Mouse (Mus musculus): ENCODE measurements at regions not wholly inside any gene's neighbourhood (a gene's known extent, or its start where the extent isn't known, plus 50 kb on each side); places are given as distances from the start of the nearest gene placed in this dataset.

DNA sequence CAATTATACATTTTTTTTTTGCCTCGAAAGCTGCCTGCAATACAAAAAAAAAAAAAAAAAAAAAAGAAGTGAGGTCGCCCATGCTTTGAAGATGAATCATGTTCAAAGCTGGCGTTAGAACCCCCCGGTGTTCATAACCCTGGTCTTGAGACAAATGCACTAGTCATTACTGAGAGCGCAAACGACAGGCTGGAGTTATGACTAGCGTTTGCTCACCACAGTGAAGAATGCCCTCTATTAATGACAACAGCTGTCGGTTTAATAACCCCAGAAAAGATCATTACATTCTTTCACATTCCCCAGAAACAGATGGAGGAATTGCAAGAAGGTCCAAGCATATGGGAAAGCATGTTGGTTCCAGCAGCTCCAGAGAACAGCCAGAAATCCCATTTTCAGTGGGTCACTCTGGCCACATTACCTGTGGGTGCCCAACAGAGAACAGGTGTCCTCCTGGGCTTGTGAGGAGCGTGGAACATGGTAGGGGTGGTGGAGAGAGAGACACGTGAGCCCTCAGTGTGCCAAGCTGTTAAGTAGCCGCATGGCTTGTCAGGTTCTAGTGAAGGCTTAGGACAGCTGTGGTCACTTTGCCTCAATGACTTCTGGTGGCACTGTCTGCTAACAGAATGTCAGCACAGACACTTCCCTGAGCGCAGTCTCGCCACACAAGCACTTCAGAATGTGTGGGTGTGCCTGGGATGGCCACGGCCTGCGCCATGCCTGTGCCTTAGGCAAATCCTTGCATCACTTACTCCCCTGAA, 60.4 kb downstream of the Aipl1 start:
- no peak for DNase-seq

DNA sequence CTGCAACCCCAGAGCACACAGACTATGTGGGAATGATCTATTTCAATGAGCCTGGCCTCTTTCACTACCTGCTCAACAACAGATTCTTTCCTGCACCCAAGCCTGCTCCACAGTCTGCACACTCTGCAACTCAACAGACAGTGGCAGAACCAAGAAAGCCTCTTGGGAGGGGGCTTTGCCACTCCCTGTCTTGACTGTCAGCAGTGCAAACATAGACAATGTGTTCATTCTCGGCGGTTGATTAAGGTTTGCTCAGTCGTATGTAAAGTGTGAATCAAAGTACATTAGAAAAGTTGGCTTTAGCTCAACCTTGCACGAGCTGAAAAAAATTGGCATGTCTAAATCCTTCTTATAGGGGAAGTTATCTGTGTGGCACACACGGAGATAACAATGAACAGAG, 66.0 kb downstream of the Aipl1 start:
- DNase-seq = no peak

DNA sequence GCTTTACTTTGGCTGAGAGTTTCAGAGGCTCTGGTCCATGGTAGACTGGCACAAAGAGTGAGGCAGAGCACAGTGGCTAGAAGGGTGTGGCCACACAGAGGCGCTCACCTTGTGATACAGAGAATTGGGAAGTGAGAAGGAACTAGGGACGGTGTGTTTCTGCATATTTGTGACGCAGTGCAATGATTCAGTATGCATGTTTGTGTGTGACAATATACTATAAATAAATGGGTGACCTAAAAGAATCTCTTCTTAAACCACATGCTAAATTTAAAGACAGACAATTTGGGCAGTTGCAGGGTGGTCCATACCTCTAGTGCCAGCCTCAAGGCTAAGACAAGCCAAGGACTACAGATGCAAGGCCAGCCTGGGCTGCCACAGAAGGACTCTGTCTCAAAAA, 75.0 kb downstream of the Aipl1 start:
- no peak for DNase-seq

DNA sequence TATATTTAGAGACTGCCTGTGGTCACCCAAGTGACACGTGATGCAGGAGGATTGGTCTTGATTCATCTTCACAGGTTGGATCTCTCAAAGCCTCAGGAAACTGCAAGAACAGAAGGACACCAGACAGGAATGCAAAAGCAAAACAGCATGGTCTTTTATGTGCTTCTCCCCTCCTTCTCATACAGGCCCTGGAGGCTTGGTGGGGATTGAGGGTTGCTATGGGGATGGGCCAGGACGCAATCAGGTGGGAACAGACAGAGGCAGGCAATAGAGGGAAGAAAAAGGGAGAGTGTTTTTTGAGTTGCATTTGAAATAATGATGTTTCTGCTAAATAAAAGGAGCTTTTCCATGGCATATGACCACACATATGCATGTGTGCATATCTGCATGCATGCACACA, 84.8 kb downstream of the Aipl1 start:
- DNase-seq = no peak

DNA sequence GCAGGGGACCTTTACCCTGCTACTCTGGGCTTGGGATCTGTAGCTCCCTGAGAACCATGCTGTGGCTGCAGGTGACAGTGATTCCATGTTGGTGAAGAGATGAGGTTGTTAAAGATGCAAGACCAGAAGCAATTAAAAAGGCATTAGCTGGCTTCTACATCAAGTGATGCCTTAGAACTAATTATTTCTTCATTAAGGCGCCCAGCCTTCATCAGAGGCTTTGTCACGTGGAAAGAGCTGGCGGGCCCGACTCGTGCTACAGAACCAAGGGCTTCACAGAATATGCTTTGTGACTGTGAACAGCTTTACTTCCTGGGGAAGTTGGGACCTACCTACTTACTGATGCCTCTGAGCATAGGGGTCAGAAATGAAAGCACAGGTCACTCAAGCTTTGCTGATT, 90.1 kb downstream of the Aipl1 start:
- DNase-seq = no peak

DNA sequence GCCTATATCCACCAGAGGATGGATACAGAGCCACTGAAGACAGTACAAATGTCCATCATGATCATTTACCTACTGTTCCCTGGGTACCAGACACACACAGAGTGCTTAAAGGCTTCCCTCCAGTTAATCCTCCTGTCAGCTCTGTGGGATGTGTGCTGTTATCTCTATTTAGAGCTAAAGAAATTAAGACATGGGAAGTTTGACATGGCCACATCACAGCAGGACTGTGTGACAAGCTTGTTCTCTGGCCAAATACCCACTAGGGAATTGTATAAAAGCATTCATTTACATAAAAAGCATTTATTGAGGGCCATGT, 92.3 kb downstream of the Aipl1 start:
- DNase-seq = no peak

DNA sequence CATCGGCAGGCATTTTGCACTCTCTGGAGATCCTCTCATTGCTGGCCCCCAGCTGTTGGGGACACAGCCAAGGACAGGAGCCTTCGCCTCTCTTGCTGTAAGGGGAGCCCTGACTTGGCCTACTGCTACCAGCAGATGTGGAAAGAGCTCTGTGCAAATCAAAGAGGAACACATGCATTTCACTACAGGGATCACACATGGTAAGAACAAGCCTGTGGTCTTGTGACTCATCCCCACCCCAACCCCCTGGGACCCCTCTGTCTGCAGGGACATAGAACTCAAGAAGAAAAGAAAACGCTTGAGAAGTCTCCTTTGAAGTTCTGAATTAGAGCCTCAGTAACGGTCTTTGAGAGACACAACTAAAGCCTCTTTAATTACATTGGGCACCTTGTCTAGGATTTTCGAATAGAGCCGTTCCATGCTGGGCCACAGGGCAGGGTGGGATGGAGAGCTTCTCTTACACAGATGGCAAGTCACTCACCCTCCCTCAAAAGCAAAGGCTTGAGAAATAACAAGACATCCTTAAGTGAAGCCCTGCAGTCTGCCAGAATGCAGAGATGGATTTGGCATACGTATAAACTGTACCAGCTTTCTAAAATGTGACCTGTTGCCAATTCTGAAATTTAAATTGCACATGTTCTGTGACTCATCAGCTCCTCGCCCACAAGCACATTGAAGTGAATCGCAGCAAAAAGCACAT, 92.8 kb downstream of the Aipl1 start:
- no peak for DNase-seq

DNA sequence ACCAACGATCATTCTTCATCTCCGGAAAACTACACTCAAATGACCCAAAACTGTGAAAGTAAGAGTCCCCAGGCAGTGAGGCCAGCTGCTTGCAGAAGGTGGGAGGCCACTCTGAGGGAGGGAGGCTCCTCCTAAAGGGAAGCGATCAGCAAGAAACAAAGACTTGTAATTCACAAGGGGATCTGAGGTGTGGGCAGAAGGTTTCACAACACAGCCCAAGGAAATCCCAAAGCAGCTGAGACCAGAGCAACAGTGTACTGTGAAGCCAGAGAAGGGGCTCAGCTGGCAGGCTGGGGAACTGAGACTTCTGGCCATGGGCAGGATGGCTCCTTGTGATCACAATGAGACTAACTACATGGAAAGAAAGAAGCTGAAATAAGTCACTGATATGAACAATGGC, 93.8 kb downstream of the Aipl1 start:
- no peak for DNase-seq

DNA sequence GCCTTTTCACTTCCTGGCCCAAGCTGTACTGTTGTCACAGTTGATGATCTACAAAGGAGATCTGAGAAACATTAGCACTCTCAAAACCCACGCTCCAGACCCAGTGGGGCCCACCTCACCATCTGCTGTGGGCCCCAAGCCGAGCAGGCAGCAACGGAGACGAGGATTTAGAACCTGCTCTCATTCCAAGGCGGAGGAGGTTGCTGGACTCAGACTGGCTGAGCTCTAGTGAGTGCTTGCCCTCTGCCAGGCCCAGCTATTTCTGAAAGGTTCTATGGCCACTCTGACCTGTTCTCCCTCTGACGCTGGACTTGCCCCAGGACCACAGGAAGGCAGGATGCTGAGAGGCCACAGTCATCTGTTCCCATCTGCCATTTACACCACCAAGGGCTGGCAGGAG, 98.2 kb downstream of the Aipl1 start:
- no peak for DNase-seq

DNA sequence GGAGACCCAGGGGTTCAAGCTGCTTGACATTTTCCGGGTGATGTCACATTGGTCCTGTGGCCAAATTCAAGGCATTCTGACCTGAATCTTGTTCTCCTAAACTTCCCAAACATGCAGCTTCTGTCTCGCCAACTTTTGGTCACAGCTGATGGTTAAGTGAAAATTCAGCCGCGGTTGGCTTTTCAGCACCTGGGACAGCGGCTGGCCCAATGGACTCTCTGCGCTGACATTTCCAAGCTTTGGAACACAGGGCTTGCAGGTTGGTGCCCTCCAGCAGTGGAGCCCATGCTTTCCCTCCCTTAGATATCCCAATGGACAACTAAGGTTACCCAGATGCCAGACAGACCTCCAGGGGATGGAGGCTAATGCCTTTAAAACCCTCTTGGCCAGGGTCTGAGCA, 100.2 kb downstream of the Aipl1 start:
- peak in 1 of 2 experiments; percentile 8 for DNase-seq

DNA sequence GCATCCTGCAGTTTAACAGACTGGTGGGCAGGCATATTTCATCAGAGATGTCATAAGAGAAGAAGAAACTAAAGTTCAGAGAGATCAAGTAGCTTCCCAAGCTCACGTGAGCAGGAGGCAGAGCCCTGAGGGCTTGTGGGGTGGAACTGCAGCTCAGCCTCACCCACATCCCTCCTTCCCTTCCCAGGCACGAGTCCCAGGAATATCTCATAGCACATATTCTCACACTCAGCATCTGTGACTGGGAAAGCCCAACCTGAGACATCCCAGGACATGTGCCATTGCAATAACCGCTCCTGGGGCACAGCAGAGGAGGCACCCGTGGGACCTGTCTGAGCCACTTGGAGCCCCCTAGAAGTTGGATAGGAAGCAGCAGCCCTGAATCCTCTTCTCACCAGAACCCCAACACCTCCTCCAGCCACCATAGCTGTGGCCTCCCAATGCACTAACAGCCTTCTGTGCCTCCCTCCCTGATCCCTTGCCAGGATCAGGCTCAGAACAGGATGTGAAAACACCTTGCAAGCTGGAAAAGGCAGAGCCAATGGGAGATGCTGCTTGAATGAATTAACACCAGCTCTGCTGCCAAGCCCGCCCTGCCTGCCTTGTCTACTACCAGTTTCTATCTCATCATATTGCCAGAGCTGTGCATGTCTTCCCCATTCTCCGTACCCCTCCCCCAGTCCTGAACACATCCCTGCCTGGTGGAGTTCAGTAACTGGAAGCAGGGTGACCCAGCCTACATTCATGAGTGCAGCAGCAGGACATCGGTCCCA, 107.4 kb downstream of the Aipl1 start:
- DNase-seq = no peak

DNA sequence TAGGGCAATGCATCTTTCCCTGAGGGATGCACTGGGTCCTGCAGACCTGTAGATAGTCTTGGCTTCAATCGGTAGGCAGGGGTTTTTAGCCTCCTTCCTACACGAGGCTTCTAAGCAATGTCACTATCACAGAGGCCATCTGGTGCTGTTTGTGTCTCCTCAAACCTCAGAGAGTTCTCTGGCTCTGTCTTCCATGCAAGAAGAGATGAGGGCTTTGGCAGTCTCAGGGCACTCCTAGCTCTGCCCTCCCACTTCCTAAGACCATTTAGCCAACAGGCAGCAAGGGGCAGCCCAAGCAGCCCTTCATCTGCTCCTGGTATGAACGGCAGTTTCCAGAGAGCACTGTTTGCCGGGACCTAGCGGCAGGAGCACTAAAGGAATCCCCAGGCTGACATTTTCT, 122.6 kb downstream of the Aipl1 start:
- no peak for DNase-seq

DNA sequence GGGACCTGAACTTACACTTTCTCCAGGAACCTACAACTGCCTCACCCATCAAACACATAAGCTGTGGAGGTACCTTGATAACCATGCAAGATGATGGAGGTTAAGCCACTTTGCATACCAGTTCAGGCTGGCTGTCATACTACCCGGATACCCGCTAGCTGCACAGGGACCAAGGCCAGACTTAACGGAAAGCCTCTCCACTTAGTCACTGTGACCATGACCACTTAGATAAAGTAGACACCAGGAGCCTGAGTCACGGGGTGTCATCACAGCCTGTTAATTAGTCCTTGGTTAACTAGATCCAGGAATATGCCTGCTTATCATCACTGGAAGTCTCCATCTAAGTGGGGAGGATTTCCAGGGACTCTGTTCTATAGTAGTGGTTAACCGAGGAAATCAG, 124.7 kb downstream of the Aipl1 start:
- DNase-seq = no peak

DNA sequence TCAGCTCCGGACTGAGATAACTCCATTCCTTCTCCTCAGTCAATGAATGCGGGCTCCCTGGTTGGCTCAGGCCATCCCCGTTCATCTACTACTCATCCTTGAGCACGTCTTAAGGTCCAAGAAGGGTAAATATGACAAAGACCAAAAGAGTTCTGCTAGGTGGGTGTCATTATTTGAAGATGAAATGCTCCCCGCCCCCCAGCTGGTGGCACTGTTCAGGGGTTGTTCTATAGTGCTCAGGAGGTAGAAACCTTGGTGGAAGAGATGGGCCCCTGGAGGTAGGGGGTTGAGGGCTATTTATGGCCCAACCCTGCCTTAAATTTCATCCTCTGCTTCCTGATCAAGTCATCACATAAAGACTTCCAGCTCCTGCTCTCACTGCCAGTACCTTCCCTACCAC, 126.0 kb downstream of the Aipl1 start:
- DNase-seq = no peak

DNA sequence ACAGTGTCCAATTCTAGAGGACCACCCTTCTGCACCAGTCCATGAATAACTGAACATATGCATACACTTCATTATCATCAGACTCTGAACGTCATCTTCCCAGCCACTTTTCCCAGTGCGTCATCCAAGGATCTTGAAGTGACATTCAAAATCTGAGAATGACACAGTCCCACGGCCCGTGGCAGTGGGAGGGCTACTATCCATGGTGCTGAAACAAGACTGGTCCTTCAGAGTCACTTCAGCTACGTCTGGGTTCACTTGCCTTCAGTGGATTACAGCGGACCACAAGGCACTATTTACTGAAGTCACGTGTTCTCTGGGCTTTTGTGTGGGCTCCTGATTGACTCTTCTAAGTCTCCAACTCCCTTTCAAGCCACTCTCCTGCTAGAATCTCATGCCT, 128.7 kb downstream of the Aipl1 start:
- no peak for DNase-seq

DNA sequence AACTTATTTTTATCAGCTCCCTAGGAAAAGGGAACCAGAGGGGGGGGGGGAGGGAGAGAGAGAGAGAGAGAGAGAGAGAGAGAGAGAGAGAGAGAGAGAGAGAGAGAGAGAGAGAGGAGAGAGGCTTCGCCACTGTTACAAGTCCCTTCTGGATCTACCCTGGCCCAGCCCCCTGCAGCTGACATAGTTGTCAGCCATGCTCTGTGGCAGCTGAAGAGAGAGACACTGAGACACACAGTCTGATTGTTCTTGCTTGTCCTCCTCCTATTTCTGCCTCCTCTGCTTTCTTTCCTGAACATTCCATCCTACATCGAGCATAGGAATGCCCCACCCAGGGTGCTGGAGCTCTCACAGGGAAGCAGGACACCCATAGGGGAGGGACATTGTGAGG, 134.3 kb downstream of the Aipl1 start:
- DNase-seq = no peak

DNA sequence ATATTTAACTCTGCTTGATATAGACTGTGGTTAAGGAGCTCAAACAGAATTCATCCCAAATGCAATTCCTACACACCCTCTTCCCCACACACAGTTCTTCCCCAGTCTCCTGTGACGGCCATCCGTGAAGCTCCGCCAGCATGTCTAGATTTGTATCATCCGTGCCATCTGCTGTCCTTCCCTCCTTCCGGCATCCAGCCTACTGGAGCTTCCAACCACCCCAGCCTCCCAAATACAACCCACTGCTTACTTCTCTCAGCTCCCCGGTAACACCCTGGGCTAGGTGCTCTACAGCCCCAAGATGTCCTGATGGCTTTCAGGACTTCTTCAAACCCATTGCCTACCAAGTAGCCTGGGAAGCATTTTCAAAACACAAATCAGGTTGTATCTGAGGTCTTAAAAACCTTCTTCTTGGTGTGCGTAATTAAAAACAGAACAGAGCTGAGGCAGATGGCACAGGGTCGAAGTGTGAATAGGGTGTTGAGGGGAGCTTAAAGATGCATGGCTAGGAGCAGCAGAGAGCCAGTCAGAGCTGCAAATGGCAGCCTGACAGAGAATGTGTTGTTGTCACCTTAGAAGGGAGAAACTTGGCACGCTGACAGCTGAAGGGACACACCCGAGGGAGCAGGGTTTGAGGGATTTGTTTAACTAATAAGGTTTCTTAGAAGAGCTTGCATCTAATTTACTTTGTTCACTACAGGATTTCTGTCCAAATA, 134.8 kb downstream of the Aipl1 start:
- no peak for DNase-seq

DNA sequence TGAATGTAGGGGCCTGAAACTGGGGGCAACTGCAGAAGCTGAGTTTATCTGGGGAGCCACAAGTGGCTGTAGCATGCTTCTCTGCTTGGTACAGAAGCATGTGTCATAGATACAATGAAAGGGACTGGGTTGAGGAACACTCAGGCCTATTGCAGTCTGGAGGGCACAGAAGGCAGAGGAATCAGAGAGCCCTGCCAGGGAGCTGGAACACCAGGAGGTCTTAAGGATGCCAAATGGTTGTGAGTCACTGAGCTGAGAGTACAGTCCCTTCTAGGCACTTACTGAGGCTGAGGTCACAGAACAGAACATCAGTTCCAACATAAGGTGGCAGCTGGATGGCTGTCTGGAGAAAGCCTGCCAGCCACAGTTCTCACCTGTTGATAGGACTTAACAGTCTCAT, 136.5 kb downstream of the Aipl1 start:
- no peak for DNase-seq

DNA sequence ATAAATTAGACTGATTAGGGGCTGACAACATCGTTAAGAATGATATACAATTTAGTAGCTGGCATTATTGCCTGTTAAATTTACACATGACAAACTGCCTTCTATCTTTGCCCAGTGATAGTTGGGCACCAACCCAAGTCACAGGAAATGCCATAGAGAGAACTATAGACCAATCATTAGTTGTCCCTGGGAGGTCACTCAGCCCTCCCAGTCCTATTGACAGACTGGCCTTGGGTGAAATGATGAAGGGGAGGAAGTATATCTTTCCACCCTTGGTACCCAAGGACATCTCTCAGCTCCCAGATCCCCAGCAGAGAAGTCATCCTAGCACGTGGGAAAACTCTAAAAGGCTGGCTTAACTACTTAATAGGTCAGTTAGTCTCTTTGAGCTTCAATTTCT, 139.8 kb downstream of the Aipl1 start:
- DNase-seq = no peak

DNA sequence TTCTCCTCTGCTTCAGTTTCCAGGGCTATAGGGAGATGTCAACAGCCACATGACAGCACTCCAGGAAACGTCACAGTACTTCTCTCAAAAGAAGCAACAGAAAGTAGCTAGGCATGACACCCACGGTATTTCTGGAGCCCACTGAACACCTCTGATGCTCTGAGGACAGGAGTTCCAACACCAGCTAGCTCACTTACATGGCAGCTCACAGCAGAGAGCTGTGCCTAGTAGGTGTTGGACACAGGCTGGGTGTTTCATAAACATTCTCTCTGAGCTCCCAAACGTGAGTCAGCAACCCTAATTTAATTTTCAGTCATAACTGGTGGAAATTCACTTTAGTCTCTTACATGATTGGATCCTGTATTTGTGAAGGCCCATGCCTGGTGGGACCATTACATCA, 140.2 kb downstream of the Aipl1 start:
- DNase-seq = no peak

DNA sequence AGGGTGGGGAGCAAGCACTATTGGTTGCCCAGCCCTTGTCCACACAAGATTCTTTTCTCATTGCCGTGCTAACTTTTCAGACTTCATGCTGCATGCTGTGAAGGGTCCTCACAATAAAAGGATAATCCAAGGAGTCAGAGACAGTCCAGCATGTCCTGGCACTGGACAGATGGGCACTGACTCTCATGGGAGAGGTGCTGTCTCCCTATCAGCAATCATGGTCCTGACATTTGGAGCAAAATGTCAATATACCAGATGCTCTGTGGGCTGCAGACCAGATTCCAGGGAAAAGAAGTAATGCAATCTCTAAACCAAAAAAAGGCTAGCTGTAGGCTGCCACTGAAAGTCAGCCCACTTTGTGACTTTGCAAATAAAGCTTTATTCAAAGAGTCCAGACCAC, 141.5 kb downstream of the Wscd1 start:
- DNase-seq = no peak

DNA sequence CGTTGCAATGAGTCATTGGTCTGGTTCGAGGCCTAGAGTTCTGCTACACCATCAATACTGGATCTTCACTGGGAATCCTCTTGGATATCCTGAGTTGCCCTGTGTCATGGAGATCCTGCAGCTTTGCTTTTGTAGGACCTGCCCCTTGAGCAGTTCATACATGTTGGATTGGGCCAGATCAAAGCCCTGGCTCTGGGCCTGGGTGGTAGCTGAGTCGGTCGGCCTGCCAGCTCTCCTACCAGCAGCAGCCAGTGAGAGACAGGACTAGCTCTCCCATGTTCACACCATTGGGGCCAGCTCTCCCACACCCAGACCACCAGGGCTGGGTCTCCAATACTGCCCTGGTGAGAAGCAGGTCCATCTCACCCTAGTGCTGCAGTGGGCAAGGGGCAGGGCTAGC, 139.4 kb downstream of the Wscd1 start:
- no peak for DNase-seq

DNA sequence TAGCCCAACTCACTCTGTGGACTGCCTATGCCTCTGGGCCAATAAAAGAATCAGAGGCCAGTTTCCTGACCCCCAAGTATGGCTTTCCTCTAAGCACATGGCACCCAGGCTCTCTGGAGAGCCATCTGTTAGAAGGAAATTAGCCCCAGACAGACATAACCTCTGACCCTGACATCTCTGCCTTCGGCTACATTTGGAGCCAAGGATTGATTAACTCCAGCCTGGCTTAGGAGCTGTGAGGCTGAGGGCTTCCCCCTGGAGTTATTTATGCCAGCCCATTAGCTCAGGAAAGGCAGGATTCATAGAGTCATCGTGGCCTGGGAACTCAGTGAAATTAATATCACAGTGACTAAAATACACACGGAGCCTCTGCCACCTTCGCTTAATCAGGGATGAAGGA, 137.5 kb downstream of the Wscd1 start:
- DNase-seq = no peak

DNA sequence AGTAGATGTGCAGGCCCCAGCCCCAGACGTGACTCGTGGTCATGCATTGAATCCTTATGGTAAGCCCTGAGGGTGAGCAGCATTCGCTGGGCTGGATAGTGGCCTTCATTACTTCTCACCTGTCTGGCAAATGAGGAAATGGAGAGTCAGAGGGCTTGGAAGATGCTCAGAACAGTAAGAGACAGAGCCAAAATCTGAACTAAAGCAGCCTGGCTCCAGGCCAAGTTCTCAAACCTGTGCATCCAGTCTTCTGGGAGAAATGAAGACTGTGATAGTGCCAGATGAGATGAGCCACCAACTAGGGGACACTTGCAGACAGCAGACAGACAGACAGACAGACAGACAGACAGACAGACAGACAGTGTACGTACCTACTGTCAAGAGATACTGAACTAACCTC, 137.1 kb downstream of the Wscd1 start:
- no peak for DNase-seq
